Mouse (Mus musculus) kidney, adult 10 weeks (tissue): ENCODE data around the gene Creld1. TPM values are rescaled to one million over a fixed set of nuclear protein-coding genes. Genes with fewer than 3 reads are reported as not detected.

Experiments used
- polyA plus RNA-seq: library from polyadenylated mRNA; stranded (reverse); fragments of 350-450 nt; fragmentation: Illumina TruSeq; extraction: RNeasy Lipid Tissue Mini Kit (QIAGEN cat#74804); gene quantifications from one replicate; pipeline ENCODE4 v1.2.3, GENCODE M21; 2014; ENCODE audit warnings: low read depth, low replicate concordance

Gene Creld1
- polyA plus RNA-seq: 1.5 TPM

GRCm38 (mm10) chr6:113483100-113483615, at the start of gene Creld1:
Gene Creld1, plus strand, starts transcription at chr6:113483297.

GRCm38 (mm10) chr6:113435664-113436205, 47.4 kb upstream of the Creld1 start, which contains the start of gene Cidec:
Gene Cidec, minus strand, starts transcription at chr6:113435760.

GRCm38 (mm10) chr6:113442442-113443090, 40.5 kb upstream of the Creld1 start, which contains the start of gene Jagn1:
Gene Jagn1, plus strand, starts transcription at chr6:113442569.

GRCm38 (mm10) chr6:113457952-113458534, 25.1 kb upstream of the Creld1 start, which contains the start of gene Il17re:
Gene Il17re, plus strand, starts transcription at chr6:113458484.

GRCm38 (mm10) chr6:113471297-113471936, 11.7 kb upstream of the Creld1 start, which contains the start of gene Il17rc:
Gene Il17rc, plus strand, starts transcription at chr6:113471427.

GRCm38 (mm10) chr6:113501388-113502084, 18.4 kb downstream of the Creld1 start, which contains the start of gene Prrt3:
Gene Prrt3, minus strand, starts transcription at chr6:113501931.

GRCm38 (mm10) chr6:113530932-113531839, 48.1 kb downstream of the Creld1 start, which contains the start of the genes Emc3 and Fancd2:
Gene Emc3, minus strand, starts transcription at chr6:113531652.
Gene Fancd2, plus strand, starts transcription at chr6:113531682.

Other genes starting within 250 kb of the Creld1 start
- gene Mtmr14, start 245.5 kb upstream of the Creld1 start, polyA plus RNA-seq: 20.5 TPM
- gene Cpne9, start 201.0 kb upstream of the Creld1 start, polyA plus RNA-seq: not detected
- gene Brpf1, start 176.2 kb upstream of the Creld1 start, polyA plus RNA-seq: 2.6 TPM
- 1.6 TPM for gene Ogg1, start 156.3 kb upstream of the Creld1 start, polyA plus RNA-seq
- gene Camk1, start 139.3 kb upstream of the Creld1 start, polyA plus RNA-seq: 22.2 TPM
- gene Tada3, start 105.4 kb upstream of the Creld1 start, polyA plus RNA-seq: 1.4 TPM
- gene Arpc4, start 105.2 kb upstream of the Creld1 start, polyA plus RNA-seq: 127 TPM
- 0.32 TPM for gene Ttll3, start 94.0 kb upstream of the Creld1 start, polyA plus RNA-seq
- gene Rpusd3, start 64.0 kb upstream of the Creld1 start, polyA plus RNA-seq: 0.69 TPM
- 0.24 TPM for gene Cidec, start 47.5 kb upstream of the Creld1 start, polyA plus RNA-seq
- gene Jagn1, start 40.7 kb upstream of the Creld1 start, polyA plus RNA-seq: 29.4 TPM
- gene Il17re, start 24.8 kb upstream of the Creld1 start, polyA plus RNA-seq: 4.5 TPM
- gene Il17rc, start 11.9 kb upstream of the Creld1 start, polyA plus RNA-seq: 6.2 TPM
- not detected for gene Prrt3, start 18.6 kb downstream of the Creld1 start, polyA plus RNA-seq
- gene Emc3, start 48.4 kb downstream of the Creld1 start, polyA plus RNA-seq: 92.6 TPM
- 0.16 TPM for gene Fancd2, start 48.4 kb downstream of the Creld1 start, polyA plus RNA-seq
- gene Fancd2os, start 117.4 kb downstream of the Creld1 start, polyA plus RNA-seq: 7.1 TPM
- gene Brk1, start 121.5 kb downstream of the Creld1 start, polyA plus RNA-seq: 46.0 TPM
- gene Vhl, start 140.7 kb downstream of the Creld1 start, polyA plus RNA-seq: 20.6 TPM
- gene Irak2, start 155.2 kb downstream of the Creld1 start, polyA plus RNA-seq: 8.8 TPM
- gene Tatdn2, start 213.8 kb downstream of the Creld1 start, polyA plus RNA-seq: 24.3 TPM
- gene Ghrl, start 236.6 kb downstream of the Creld1 start, polyA plus RNA-seq: not detected